In genomic region chr1:55224111-55224510, GRCm38 (mm10) we compare ENCODE assay signal across 9 mouse cellular contexts. TPM values are rescaled to one million over a fixed set of nuclear protein-coding genes. Genes with fewer than 3 reads are reported as not detected.
A peak's percentile ranks its signal among the peaks of the same experiment; 100 is the strongest.
DNase-seq lines count a peak whose midpoint lies in the region; ATAC-seq and TF ChIP-seq lines count a peak whose summit lies in the region.
"Had no signal": no experiment of that assay in that cellular context is flagged by ENCODE, and none has a peak within 500 bp of the region (broad histone marks: within the 10 kb centered on the region; RNA-seq: fewer than 3 reads in every experiment).

No protein-coding gene starts in this region.

- no peaks in the 10 kb centered on the region for H3K27me3 ChIP-seq in lung, postnatal 0 days (replicated peaks; ENCODE audit: insufficient read depth, low read length)
- no peaks in the 10 kb centered on the region for H3K27me3 ChIP-seq in intestine, embryonic 16.5 days (replicated peaks; ENCODE audit: control insufficient read depth, insufficient read depth, low read length)
- H3K27me3 ChIP-seq in small intestine, adult 2 months (ENCODE audit: control insufficient read depth, insufficient read depth, low read length) = peaks cover 2% of the 10 kb centered on the region; the same call in 1 of the 2 replicates

- H3K9me3 ChIP-seq in lung, postnatal 0 days (ENCODE audit: low read length) = no peaks in the 10 kb centered on the region
- H3K9me3 ChIP-seq in intestine, embryonic 16.5 days (ENCODE audit: control insufficient read depth, low read length) = no peaks in the 10 kb centered on the region

- peak; percentile 46 for DNase-seq in embryo, embryonic 11 days
- DNase-seq in embryo, embryonic 9.5 days (ENCODE audit: extremely low spot score) = no peak
- no peak for DNase-seq in lung, postnatal 0 days (ENCODE audit: low spot score)
- no peak for DNase-seq in lung, postnatal 14 days
- no peak for DNase-seq in urinary bladder, postnatal 10 days (ENCODE audit: low spot score)
- DNase-seq: gastrocnemius, postnatal 14 days had no signal

- no peak for ATAC-seq in lung, postnatal 0 days
- ATAC-seq in intestine, embryonic 16.5 days = no peak
- no peak for ATAC-seq in megakaryocyte, adult 5-6 weeks (ENCODE audit: poor library complexity, severe bottlenecking)

- no peaks in the 10 kb centered on the region for H3K36me3 ChIP-seq in lung, postnatal 0 days (ENCODE audit: insufficient read depth, low read length)
- H3K36me3 ChIP-seq in intestine, embryonic 16.5 days (ENCODE audit: control insufficient read depth, insufficient read depth, low read length) = no peaks in the 10 kb centered on the region
- no peaks in the 10 kb centered on the region for H3K36me3 ChIP-seq in small intestine, adult 2 months (ENCODE audit: control insufficient read depth, insufficient read depth, low read length)

- TF ChIP-seq CTCF in lung, postnatal 0 days (IDR thresholded peaks at IDR 0.05) = no peak
- no peak for TF ChIP-seq CTCF in small intestine, adult 2 months (IDR thresholded peaks at IDR 0.05; ENCODE audit: extremely low read depth, insufficient read length, insufficient replicate concordance, low read depth, low read length)

- peak overlapping the region; percentile 56 for H3K4me2 ChIP-seq in lung, postnatal 0 days (replicated peaks; ENCODE audit: low read depth, low read length)
- peak overlapping the region; percentile 60; the same call in 1 of the 2 replicates for H3K4me2 ChIP-seq in intestine, embryonic 16.5 days (ENCODE audit: low read depth, low read length)

- no peak for TF ChIP-seq POLR2A in small intestine, adult 2 months (IDR thresholded peaks at IDR 0.05; ENCODE audit: low read depth, low read length)

- WGBS in lung, postnatal 0 days = 77% methylated on average over 11 of the region's 11 CpGs
- 66% methylated on average over 11 of the region's 11 CpGs for WGBS in intestine, embryonic 16.5 days
- 81% methylated on average over 11 of the region's 11 CpGs for WGBS in small intestine, adult 2 months

- H3K4me3 ChIP-seq in lung, postnatal 0 days (ENCODE audit: low read depth, low read length) = no peak overlapping the region
- no peak overlapping the region for H3K4me3 ChIP-seq in intestine, embryonic 16.5 days (ENCODE audit: low read length)
- 0 out of 2 replicates have a peak overlapping the region, but pooled peaks have one; percentile 18 for H3K4me3 ChIP-seq in small intestine, adult 2 months (ENCODE audit: low read depth, low read length)

- H3K27ac ChIP-seq in lung, postnatal 0 days (ENCODE audit: low read length) = no peak overlapping the region
- no peak overlapping the region for H3K27ac ChIP-seq in intestine, embryonic 16.5 days (ENCODE audit: low read length)
- H3K27ac ChIP-seq in small intestine, adult 2 months (ENCODE audit: insufficient read depth, low read depth, low read length) = no peak overlapping the region

- no peak for TF ChIP-seq EP300 in lung, postnatal 0 days (IDR thresholded peaks at IDR 0.05)

- peaks cover 9% of the 10 kb centered on the region; the same call in 1 of the 2 replicates for H3K4me1 ChIP-seq in lung, postnatal 0 days (ENCODE audit: insufficient read depth, low read depth, low read length)
- H3K4me1 ChIP-seq in intestine, embryonic 16.5 days (ENCODE audit: control insufficient read depth, insufficient read depth, low read length) = no peaks in the 10 kb centered on the region
- no peaks in the 10 kb centered on the region for H3K4me1 ChIP-seq in small intestine, adult 2 months (ENCODE audit: control insufficient read depth, insufficient read depth, insufficient read length, low read length)

- H3K9ac ChIP-seq in lung, postnatal 0 days (replicated peaks; ENCODE audit: low read depth) = no peak overlapping the region
- no peak overlapping the region for H3K9ac ChIP-seq in intestine, embryonic 16.5 days (ENCODE audit: low read depth, low read length)

RNA-seq across cellular contexts. Expression of gene Rftn2, which starts 2.5 kb away (rescaled TPM):
- 13.6 and 13.9 TPM in 2 replicates for polyA plus RNA-seq in lung, postnatal 0 days (2015; fragmentation: Nextera tagmentation; extraction: Ambion mirVana)
- polyA plus RNA-seq in intestine, embryonic 16.5 days (2015; fragmentation: Nextera tagmentation; extraction: Ambion mirVana) = 7.0 and 7.1 TPM in 2 replicates
- 0.53 and 0.85 TPM in 2 replicates for polyA plus RNA-seq in small intestine, adult 2 months (2012; rRNA removed)
- 0.73 and 2.2 TPM in 2 replicates for total RNA-seq in megakaryocyte, adult 5-6 weeks (2015)
- total RNA-seq in megakaryocyte, adult 5-6 weeks (2017) = 1.7 and 2.5 TPM in 2 replicates

RNA-seq across cellular contexts. Expression of gene Mars2, which starts 12.9 kb away (rescaled TPM):
- 1.3 and 1.4 TPM in 2 replicates for polyA plus RNA-seq in lung, postnatal 0 days (2015; fragmentation: Nextera tagmentation; extraction: Ambion mirVana)
- polyA plus RNA-seq in intestine, embryonic 16.5 days (2015; fragmentation: Nextera tagmentation; extraction: Ambion mirVana) = 5.2 and 5.4 TPM in 2 replicates
- 1.4 and 1.7 TPM in 2 replicates for polyA plus RNA-seq in small intestine, adult 2 months (2012; rRNA removed)
- 2.7 and 3.9 TPM in 2 replicates for total RNA-seq in megakaryocyte, adult 5-6 weeks (2015)
- 3.7 and 4.1 TPM in 2 replicates for total RNA-seq in megakaryocyte, adult 5-6 weeks (2017)
